Mouse (Mus musculus): ENCODE measurements around the gene Ano6.
A peak's percentile ranks its signal among the peaks of the same experiment; 100 is the strongest.

The Ano6 gene

DNA sequence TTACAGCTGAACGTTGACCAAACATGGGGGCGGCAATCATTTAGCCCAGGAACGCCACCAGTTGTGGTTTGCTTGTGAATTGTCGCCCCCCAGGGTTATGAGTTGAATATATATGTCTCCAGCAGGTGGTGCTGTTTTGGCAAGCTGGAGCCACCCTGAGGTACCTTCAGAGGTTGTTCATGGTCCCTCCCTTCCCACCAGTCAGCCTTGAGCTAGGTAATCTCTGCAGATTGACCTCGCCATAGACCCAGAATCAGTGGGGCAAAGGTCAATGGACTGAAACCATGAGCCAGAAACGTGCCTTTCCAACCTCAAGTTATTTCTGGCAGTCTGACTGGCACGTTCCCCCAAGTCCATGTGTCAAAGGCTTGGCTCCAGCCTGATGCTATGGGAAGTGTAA lies 22.8 kb upstream of the Ano6 start:
- no peak for DNase-seq (ENCODE audit: low read depth, low spot score)

DNA sequence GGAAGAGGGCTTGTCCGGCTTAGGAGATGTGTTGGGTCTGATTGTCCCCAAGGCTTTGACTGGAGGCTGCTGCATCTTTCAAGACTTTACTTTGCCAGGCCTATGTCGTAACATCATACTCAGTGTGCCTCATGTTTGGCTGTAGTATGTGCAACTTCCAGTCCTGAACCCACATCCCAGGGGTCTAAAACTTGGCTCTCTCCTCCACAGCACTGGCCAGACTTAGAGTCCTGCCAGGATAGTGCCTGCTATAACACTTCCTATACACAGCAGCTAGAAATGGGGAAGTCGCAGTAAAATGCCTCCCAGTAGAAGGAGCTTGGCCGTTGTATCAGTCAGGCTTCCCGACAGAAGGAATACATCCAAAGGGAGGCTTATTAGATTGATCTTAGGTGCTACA lies 21.9 kb upstream of the Ano6 start:
- no peak for DNase-seq (ENCODE audit: low read depth, low spot score)

DNA sequence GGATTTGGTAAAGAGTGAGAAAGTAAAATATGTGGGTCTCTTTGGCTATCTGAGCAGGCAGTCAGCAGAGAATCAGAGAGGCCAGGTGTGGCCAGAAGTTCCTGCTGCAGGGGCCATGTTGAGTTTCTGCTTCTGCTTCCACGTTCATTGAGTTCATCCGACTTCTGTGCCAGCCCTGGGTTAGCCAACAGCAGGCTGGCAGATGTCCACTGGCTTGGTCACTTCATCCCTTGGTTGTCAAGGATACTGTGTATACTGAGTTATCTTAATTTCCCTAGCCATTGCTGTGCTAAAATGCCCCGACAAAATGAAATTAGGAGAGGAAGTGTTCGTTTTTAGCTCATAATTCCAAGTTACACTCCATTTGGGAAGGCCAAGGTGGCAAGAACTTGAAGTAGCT lies 21.1 kb upstream of the Ano6 start:
- DNase-seq (ENCODE audit: low read depth, low spot score) = no peak

DNA sequence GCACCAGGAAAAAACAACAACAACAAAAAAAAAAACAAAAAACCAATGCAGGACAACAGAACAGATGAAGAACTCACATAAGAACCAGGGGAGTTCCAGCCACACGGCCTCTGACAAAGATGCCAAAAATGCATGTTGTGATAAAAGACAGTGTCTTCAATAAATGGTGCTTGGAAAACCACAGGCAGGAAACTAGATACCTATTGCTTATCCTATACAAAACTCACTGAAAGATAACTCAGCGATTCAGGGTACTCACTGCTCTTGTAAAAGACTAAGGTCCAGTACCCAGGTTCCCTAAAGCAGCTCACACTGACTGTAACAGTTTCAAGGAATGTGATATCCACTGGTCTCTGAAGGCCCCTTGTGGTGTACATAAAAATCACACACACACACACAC lies 20.3 kb upstream of the Ano6 start:
- no peak for DNase-seq (ENCODE audit: low read depth, low spot score)

DNA sequence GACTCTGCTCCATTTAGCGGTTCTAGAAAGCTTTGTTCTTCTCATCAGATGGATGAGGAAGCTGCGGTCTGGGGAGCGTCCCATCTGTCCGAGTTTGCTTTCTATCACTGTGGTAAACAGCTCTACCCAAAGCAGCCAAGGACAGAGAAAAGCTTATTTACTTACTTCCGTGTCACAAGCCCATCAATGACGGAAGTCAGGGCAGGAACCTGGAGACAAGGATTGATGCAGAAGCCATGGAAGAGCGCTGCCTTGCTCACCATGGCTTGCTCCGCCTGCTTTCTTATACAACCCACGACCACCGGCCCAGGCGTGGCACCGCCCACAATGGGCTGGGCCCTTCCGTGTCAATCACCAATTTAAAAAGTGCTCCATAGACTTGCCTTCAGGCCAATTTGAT lies 18.3 kb upstream of the Ano6 start:
- no peak for DNase-seq (ENCODE audit: low read depth, low spot score)

DNA sequence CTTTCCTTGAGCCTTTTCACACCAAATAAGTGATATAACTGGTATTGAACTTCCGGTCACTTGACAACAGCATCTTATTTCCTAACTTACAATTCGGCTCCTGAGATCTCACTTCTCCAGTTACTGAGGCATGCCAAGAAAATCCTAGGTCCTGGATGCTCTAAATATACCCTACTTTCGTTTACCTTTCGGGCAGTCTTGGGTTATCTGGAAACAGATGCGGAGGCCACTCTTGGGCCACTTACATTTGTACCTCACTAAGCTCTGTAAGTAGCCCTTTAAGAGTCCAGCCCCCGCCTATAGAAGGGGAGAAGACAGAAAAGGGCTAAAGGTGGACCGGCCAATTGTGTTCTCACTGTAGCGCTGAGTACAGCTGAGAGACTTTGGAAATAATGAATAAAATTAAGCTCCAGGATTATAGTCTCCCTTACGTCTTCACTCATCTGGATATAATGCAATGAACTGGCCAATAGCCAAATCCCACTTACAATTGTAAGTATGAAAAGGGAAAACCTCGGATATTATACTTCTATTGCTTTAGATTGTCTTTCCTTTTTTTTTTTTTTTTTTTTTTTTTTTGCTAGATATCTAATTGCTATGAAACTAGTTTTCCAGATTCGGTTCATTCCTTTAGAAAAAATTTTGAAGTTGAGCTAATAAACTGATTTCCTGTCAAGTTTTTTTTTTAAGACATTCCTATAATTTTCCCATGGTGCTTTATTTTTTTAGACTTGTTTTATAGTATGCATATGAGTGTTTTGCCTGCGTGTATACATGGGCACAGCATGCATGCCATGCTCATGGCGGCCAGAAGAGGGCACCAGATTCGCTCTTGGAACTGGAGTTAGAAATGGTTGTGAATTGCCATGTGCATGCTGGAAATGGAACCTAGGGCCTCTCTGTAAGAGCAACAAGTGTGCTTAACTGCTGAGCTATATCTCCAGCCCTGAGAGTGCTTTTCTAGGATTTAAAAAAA lies 17.5 kb upstream of the Ano6 start:
- DNase-seq (ENCODE audit: low read depth, low spot score) = peak; percentile 61

DNA sequence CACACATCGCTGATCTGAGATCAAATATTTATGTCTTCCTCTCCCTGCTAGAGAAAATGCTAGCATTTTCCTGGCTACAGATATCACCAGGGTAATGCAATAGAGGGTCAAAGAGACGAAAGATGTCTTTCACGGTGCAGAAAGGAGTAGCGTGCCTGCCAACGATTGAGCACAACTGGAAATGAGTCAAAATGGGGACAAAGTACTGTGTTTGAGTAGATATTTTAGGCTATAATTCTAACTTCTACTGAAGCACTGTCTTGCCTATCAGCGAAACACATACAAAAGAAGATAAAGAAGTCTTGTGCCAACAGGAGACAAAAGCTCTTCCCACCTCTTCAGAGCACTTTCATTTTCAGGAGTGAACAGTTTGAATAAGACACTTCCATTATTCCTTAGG lies 16.4 kb upstream of the Ano6 start:
- DNase-seq (ENCODE audit: low read depth, low spot score) = no peak

DNA sequence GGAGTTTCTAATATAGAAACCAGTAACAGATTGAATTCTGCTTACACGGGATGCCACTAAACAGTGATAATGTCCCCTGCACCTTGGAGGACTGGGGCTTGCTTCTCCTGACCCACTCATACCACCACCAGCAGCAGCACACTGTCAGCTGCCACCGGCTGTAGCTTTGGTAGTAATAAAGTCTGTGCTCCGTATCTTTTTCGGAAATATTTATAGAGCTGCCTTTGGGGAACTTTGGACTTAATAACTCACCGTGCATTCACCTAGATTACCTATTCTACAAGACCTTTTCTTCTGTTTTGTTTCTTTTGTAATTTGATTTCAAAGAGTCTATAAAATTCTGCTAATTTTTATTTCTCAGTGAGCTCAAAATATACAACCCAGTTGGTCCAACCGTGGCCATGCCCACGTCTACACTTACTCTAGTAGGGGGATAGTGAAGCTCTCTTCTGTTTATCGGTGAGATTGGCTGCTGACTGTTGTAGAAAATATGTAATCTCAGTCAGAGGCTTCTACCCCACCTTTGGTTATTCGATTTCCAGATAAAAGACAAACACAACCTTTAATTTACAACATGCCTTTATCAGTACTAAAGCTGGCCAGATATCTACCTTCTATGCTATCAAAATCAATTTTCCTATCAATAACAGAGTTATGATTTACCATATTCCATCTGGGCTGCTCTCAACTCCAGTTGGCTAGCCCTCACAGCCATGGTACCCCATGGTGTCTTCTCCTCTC lies 15.8 kb upstream of the Ano6 start:
- no peak for DNase-seq (ENCODE audit: low read depth, low spot score)

DNA sequence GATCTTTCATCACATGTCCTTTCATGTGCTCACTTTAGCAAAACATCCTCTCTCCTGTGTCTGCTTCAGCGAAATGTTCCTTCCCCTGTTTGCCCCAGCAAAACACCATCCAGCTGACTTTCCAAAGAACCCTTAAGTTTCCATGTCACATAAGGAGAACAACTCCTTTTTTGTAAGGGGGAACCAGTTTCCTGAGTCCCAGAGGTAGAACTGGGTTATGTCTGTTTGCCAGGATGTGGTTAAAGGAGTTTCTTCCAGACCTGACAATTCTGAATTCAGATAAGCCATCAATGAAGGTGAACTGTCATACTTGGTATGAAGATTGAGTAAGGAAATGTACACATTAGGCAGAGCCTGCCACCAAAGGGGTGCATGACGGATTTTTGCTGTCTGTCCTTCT lies 12.9 kb upstream of the Ano6 start:
- DNase-seq (ENCODE audit: low read depth, low spot score) = no peak

DNA sequence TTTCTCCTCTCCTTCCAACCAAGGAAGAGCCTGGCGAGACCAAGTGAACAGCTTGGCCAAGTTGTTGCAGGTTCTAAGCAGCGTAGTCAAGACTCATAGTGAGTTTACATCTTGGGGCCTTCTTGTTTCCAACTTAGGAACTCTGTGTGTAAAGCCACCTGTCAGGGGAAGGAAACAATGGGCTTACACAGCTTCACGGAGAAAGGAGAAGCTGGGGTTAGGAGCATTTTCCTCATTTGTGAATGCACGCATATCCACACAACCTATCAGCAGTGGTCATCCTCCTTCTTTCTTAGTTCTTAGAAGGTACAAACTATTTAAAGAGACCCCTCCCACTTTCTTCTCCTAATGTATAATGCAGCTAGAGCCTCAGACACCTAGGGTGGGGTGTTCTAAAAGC lies 11.9 kb upstream of the Ano6 start:
- DNase-seq (ENCODE audit: low read depth, low spot score) = no peak

DNA sequence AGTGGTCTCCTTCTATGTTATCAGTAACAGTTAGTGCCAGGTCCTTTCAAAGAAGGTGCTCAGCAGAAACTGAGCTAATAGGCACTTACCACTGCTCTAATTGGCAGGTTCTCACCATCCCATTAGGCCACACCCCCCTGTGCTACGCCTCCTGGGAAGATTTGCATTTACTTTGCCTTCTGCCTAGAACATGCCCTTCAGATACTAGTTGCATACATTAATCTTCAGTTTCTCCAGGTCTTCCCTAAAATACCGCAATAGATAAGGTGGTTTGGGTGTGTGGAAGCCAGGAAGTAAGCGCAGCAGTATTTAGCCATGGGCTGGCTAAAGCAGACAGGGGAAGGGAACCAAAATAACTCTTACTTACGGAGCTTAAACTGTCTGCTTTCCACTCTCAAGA lies 4.0 kb upstream of the Ano6 start:
- no peak for DNase-seq (ENCODE audit: low read depth, low spot score)

DNA sequence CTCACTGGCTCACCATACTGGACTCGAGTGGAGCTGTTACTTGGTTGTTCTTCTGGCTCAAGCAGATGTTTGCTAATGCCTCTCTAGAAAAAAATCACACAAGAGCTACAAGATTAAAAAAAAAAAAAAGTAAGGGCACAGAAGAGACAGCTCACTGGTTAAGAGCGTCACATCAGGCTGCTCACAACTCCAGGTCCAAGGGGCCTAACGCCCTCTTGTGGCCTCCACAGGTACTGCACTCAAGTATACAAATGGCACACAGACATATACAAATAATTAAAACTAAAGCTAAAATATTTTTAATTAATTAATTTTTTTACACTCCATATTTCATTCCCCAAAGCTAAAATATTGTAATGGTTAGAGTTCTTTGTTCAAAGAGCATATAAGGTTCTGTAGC lies 3.1 kb upstream of the Ano6 start:
- no peak for DNase-seq (ENCODE audit: low read depth, low spot score)

DNA sequence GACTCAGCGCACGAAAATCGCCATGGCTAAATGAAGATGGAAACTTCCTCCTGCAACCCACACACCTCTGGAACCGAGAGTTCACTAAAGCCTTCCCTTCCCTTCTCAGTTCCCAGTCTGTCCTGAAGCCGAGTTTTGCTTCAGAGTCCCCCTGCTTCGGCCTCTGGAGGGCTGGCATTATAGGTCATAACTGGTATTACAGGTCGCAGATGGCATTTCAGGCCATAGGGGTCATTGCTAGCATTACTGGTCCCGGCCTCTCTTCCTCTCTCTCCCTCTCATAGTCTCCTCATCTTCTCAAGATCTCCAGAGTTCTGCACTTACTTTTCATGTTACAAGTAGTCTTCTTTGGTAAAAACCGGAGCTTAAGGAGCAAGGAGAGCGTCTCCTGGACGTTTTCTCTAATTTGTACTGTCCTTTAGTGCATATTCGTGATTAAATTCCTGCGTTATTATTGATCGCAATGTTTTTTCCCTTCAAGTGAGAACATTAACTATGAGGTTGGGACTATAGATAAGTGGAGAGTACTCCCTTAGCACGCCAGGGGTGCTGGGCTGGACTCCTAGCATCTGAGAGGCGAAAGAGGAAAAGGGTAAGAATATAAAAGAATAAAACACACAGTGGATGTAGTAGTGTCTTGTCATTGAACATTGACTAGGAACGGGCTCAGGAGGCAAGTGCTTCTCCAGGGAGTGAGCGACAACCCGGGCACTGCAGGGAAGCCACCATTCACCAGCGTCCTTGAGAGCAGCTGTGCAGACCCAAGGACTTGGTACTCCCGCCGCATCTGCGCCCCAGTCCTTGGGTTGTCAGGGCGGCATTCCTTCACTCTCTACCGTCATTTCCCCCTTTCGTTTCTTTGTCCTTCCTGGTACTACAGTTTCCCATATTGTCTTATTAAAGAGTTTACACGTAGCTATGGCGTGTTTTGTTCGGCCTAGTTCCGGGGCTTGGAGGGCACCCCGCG lies 798 bp upstream of the Ano6 start:
- peak; percentile 57 for DNase-seq (ENCODE audit: low read depth, low spot score)

DNA sequence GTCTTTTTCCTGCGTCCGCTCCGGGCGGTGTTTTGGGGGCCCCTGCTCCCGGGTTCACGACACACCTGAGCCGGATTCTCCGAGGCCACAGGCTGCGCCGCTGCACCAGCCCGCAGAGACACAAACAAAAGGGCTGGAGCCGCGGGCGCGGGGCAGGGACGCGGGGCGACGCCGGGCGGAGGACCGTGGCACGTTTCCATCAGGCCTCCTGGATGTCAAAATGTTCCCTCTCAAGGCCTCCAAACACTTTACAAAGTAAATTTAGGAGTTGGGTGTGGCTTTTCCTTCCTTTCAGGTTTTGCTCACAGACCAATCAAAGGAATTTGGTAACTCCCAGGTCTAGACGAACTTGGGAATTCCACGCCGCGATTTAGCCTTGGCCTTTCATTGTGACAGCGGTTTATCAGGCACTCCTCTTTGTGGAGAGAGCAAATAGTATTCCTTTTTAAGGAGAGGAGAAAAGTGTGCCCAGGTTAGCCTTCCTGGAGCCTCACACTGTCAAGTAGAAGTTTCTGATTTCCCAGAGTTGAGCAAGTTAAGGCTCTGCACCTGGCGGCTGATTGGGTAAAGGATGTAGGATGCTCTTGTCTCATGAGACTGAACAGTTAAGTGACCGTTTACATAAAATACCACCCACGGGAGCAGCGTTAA lies 623 bp downstream of the Ano6 start:
- DNase-seq (ENCODE audit: low read depth, low spot score) = no peak

DNA sequence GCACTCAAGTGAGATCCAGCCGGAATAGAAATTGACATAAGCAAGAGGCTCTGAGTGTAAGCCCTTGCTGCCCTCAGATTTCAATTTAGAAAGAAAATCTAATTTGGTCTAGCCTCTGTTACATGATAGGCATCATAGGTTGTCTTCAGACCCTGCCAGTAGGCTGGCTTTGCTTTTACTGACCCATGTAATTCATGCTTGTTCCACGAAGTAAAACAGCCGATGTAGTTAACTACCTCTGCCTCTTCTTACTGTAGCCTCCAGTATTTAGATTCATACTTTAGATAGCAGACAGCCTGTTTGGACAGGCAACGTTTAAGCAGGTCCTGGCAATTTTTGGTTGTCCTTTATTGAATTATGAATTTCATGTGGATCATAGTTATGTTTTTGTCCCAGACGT lies 1.2 kb downstream of the Ano6 start:
- no peak for DNase-seq (ENCODE audit: low read depth, low spot score)

DNA sequence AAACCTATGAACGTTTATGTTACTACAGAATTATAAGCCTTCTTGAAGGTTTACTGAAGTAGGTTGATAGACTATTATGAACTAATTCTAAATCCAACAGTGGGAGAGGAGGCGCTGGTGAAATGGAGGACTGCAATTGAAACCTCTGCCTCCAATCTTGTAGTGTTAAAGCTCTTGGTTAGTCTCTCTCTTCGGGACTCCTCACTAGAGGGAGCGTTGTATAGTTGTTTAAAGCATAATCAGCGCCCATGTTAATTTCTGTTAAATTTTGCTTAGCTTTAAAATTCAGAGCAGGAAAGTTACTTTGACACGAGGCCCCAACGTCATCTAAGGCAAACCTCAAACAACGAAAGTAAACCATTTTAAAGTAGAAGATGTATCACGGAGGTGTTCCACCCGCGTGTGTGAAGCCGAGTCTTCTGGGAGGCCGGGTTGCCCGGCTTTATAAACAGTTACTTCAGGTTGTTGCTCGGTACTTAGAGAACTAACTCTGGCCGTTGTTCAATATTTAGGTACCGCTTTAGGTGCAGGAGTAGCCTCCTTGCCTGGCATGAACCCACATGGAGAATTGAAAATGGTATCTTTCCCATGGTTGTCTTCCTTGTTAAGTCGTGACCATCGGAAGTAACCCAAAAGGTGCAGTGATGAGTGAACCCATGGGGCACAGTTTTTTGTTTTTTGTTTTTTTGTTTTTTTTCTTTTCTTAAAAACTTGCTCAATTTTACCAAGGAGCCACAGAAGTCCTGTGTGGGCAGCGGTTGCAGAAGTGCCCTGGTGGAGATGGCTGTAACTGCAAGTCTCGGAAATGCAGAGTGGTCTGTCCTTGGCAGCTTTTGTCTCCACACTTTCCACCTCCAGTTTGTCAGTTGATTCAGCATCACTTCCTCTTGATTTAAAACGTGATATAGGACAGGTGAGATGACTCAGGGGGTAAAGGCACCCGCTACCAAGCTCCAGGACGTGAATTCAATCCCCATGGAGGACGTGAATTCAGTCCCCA lies 1.9 kb downstream of the Ano6 start:
- DNase-seq (ENCODE audit: low read depth, low spot score) = peak; percentile 47

DNA sequence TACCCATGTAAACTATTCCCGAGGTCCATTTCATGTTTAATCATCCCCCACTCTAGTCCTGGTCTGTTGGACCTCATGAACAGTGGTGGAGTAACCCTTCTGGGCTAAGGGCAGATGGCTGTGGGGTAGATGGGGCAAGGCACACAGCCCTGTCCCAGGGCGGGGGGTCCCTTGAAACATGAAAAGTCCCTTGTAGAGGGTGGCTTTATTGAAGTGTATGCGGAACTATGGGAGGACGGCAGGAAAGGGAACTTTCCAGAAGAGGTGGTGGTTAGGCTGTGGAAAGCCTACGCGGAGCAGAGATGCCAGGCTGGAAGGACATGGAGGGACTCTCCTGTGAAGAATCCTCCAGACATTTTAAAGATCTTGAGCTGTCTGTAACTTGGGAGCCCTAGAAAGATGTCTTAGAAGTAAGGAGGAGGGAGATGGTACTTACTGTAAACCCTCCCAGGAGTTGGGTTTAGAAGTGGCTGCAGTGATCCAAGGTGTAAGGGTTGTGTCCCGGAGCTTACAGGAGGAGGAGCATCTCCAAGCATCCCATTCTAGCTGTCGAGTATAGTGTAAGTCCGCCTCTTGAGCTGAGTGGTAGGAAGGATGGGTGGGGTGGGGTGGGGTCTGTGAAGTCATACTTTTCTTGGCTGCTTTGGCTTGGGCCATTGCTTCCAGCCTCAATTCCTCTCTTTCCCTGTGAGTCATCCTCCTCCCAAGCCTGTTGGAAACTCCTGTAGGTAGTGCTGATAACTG lies 3.3 kb downstream of the Ano6 start:
- no peak for DNase-seq (ENCODE audit: low read depth, low spot score)

DNA sequence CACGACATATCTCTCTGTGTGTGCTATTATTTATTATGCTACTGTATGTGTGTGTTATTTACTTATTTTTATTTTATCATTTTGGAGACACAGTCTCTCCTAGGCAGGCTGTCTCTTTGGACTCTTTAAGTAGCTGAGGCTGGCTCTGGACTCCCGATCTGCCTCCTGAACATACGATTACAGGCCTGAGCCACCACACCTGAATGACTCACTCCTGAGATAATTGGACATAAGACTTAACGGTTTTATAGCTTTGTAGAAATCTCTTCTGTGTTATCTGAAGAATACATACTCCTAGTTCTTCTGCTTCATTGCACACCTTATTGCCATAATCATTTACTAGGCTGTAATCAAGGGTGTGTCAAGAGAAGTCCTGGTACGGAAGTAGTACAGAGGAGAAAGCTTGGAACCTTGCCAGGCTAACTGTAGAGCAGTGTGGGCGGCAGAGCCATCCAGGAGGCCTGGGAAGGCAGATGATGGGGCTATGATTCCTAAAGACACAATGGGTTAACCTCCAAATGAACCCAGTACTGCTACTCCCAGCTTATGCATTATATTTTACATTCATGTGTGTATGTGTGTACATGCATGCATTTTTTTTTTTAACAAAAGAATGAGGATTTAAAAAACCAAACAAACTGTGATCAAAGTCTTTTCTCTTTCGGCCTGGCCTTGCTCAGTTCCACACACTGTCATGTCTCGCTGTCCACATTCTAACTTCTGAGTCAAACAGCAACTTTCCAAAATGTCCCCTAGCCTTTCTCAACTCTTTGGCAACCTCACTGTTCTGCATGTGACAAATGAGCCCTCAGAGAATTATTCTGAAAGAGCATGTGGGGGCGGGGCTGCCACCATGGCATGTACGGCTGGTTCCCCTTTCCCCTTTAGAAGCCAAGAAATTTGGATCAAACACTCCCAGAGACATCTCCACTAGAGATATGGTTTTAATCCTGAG lies 4.2 kb downstream of the Ano6 start:
- DNase-seq (ENCODE audit: low read depth, low spot score) = peak; percentile 36

Measured in brain, adult 2 months (tissue).